Mouse (Mus musculus) bone marrow macrophage, adult 2 months (primary cell): Measurements from ENCODE around the gene Ptpn6. TPM values are rescaled to one million over a fixed set of nuclear protein-coding genes. Genes with fewer than 3 reads are reported as not detected.

ENCODE experiments used
- H3K27ac ChIP-seq: 2 replicates; pipeline ENCODE4 v1.5.1; 2012; ENCODE audit warnings: low read depth, low read length; ENCODE audit not compliant: insufficient read depth
- H3K4me1 ChIP-seq: 2 replicates; pipeline ENCODE4 v1.6.1; 2012; ENCODE audit warnings: low read length; ENCODE audit not compliant: control insufficient read depth, insufficient read depth
- H3K4me3 ChIP-seq: 2 replicates; pipeline ENCODE4 v1.5.1; 2012; ENCODE audit warnings: mild to moderate bottlenecking, low read length, moderate library complexity; ENCODE audit not compliant: insufficient read depth
- CTCF ChIP-seq: IDR thresholded peaks from 2 replicates; pipeline ENCODE4 v1.5.1; 2012; ENCODE audit warnings: low read depth, mild to moderate bottlenecking, low read length, moderate library complexity
- POLR2A ChIP-seq: IDR thresholded peaks from 2 replicates; pipeline ENCODE4 v1.6.1; 2012; ENCODE audit warnings: mild to moderate bottlenecking, low read depth, low read length, borderline replicate concordance
- polyA plus RNA-seq: library from polyadenylated mRNA; stranded (reverse); fragments of >200 nt; gene quantifications from 2 replicates; pipeline ENCODE4 v1.2.4, GENCODE M21; 2012; ENCODE audit not compliant: missing spikeins, insufficient read depth, insufficient read length

Ptpn6 gene
- polyA plus RNA-seq, 1 experiment = 614 TPM

GRCm38 (mm10) chr6:124672100-124672499 lies 66.4 kb downstream of the Ptpn6 start:
- H3K4me3 ChIP-seq = no peak overlapping the region
- H3K4me1 ChIP-seq = peaks cover 22% of the 10 kb centered on the region
- H3K27ac ChIP-seq = no peak overlapping the region
- TF ChIP-seq CTCF (no peak), POLR2A (no peak)

Other genes starting within 250 kb of the Ptpn6 start
- 0.97 and 1.1 TPM in 2 replicates for gene C1rl, start 245.6 kb downstream of the Ptpn6 start, polyA plus RNA-seq
- 3.4 and 3.7 TPM in 2 replicates for gene C1ra, start 226.3 kb downstream of the Ptpn6 start, polyA plus RNA-seq
- 0.55 TPM in 1 of 2 replicates, not detected in the other for gene C1s1, start 196.4 kb downstream of the Ptpn6 start, polyA plus RNA-seq
- gene C1rb, start 168.4 kb downstream of the Ptpn6 start, polyA plus RNA-seq = not detected in 2 replicates
- not detected in 2 replicates for gene C1s2, start 102.6 kb downstream of the Ptpn6 start, polyA plus RNA-seq
- gene Lpcat3, start 75.7 kb downstream of the Ptpn6 start, polyA plus RNA-seq = 57.4 and 70.0 TPM in 2 replicates
- gene Emg1, start 26.5 kb downstream of the Ptpn6 start, polyA plus RNA-seq = 48.2 and 54.9 TPM in 2 replicates
- gene Phb2, start 26.4 kb downstream of the Ptpn6 start, polyA plus RNA-seq = 94.1 and 97.8 TPM in 2 replicates
- 221 and 253 TPM in 2 replicates for gene Grcc10, start 2.7 kb upstream of the Ptpn6 start, polyA plus RNA-seq
- gene Gm45234, start 17.3 kb upstream of the Ptpn6 start, polyA plus RNA-seq = not detected in 2 replicates
- 30.1 and 34.0 TPM in 2 replicates for gene Atn1, start 17.8 kb upstream of the Ptpn6 start, polyA plus RNA-seq
- 1.4 and 2.6 TPM in 2 replicates for gene Eno2, start 31.0 kb upstream of the Ptpn6 start, polyA plus RNA-seq
- gene Lrrc23, start 41.0 kb upstream of the Ptpn6 start, polyA plus RNA-seq = not detected in 2 replicates
- gene Spsb2, start 69.9 kb upstream of the Ptpn6 start, polyA plus RNA-seq = 31.4 and 43.6 TPM in 2 replicates
- 224 and 232 TPM in 2 replicates for gene Tpi1, start 75.6 kb upstream of the Ptpn6 start, polyA plus RNA-seq
- 62.3 and 65.0 TPM in 2 replicates for gene Usp5, start 90.8 kb upstream of the Ptpn6 start, polyA plus RNA-seq
- 70.1 and 76.5 TPM in 2 replicates for gene Cdca3, start 90.8 kb upstream of the Ptpn6 start, polyA plus RNA-seq
- not detected in 2 replicates for gene Gnb3, start 101.6 kb upstream of the Ptpn6 start, polyA plus RNA-seq
- 12.1 and 12.9 TPM in 2 replicates for gene P3h3, start 119.0 kb upstream of the Ptpn6 start, polyA plus RNA-seq
- gene Gpr162, start 125.3 kb upstream of the Ptpn6 start, polyA plus RNA-seq = 43.3 and 52.6 TPM in 2 replicates
- 20.6 and 23.4 TPM in 2 replicates for gene Cd4, start 149.5 kb upstream of the Ptpn6 start, polyA plus RNA-seq
- gene Lag3, start 173.0 kb upstream of the Ptpn6 start, polyA plus RNA-seq = 0.44 TPM in 1 of 2 replicates, not detected in the other
- 820 and 821 TPM in 2 replicates for gene Ptms, start 181.4 kb upstream of the Ptpn6 start, polyA plus RNA-seq
- gene Mlf2, start 192.7 kb upstream of the Ptpn6 start, polyA plus RNA-seq = 186 and 188 TPM in 2 replicates
- gene Cops7a, start 226.8 kb upstream of the Ptpn6 start, polyA plus RNA-seq = 49.3 and 58.7 TPM in 2 replicates